Mouse (Mus musculus) spleen, adult 2 months (tissue): ENCODE results near the gene Slc27a5. TPM values are rescaled to one million over a fixed set of nuclear protein-coding genes. Genes with fewer than 3 reads are reported as not detected.

Experiments used
- DNase-seq, 2 experiments: peaks; one replicate each; pipeline versions ENCODE4 v3.0.0 to v3.0.0-alpha.2; 2012 to 2021; ENCODE audit warnings: low spot score in 2 of 2, low read depth in 1 of 2
- H3K27ac ChIP-seq: fragments of 200-500 bp; 2 replicates; pipeline ENCODE4 v1.5.1; 2012; ENCODE audit warnings: low read length, inconsistent platforms; ENCODE audit not compliant: insufficient read depth
- H3K27me3 ChIP-seq: fragments of 200-500 bp; 2 replicates; pipeline ENCODE4 v1.6.1; 2012; ENCODE audit warnings: mild to moderate bottlenecking, moderate library complexity, low read length, inconsistent platforms; ENCODE audit not compliant: control insufficient read depth, insufficient read depth
- H3K36me3 ChIP-seq: fragments of 200-500 bp; 2 replicates; pipeline ENCODE4 v1.6.1; 2012; ENCODE audit warnings: mild to moderate bottlenecking, low read length, inconsistent platforms; ENCODE audit not compliant: control insufficient read depth, insufficient read depth
- H3K4me1 ChIP-seq: fragments of 200-500 bp; 2 replicates; pipeline ENCODE4 v1.6.1; 2011; ENCODE audit warnings: inconsistent platforms; ENCODE audit not compliant: control insufficient read depth, insufficient read depth, insufficient read length
- H3K4me3 ChIP-seq: fragments of 200-500 bp; 2 replicates; pipeline ENCODE4 v1.5.1; 2011; ENCODE audit warnings: mild to moderate bottlenecking, inconsistent platforms; ENCODE audit not compliant: insufficient read depth, insufficient read length; ENCODE audit errors: extremely low read depth
- CTCF ChIP-seq: fragments of 200-500 bp; IDR thresholded peaks from 2 replicates; pipeline ENCODE4 v1.5.1; 2011; ENCODE audit warnings: mild to moderate bottlenecking, inconsistent platforms; ENCODE audit not compliant: insufficient read depth, insufficient read length, insufficient replicate concordance; ENCODE audit errors: extremely low read depth
- POLR2A ChIP-seq: fragments of 200-500 bp; IDR thresholded peaks from 2 replicates; pipeline ENCODE4 v1.6.1; 2011; ENCODE audit warnings: low read depth, low read length, inconsistent platforms
- whole genome bisulfite sequencing: fragments of 180-500 bp; shearing (Covaris S2); methylation state at CpG from one replicate; pipeline ENCODE4 v1.1.7; 2018; 5-methylcytosine and 5-hydroxymethylcytosine counted together
- polyA plus RNA-seq: library from polyadenylated mRNA; depleted of rRNA; stranded (reverse); fragments of >200 nt; gene quantifications from 2 replicates; pipeline ENCODE4 v1.2.3, GENCODE M21; 2012; rRNA removed

Gene Slc27a5
- polyA plus RNA-seq, 1 experiment = 0.21 TPM

DNA sequence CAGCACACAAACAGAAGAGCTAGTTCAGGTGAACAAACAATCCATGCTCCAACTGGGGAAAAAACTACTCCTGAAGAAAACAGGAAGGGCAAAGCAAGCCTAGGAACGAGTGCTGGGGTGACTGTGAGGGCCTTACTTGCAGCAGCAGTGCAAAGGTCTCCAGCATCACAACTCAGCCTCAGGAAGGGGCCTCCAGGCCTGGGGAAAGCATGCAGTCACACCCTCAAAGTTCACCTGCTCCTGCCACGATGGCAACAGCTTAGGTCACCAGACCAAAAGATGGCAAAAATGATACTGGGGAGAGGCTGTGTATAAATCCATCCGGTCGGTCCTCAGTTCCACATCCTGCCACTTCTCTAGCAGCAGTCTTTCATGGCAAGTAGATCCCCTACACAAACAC lies 39.0 kb downstream of the Slc27a5 start:
- no peak overlapping the region for H3K4me3 ChIP-seq
- H3K27me3 ChIP-seq = no peaks in the 10 kb centered on the region
- no peak overlapping the region for H3K27ac ChIP-seq
- H3K4me1 ChIP-seq = no peaks in the 10 kb centered on the region; the same call in 1 of the 2 replicates
- TF ChIP-seq CTCF (no peak), POLR2A (no peak)
- H3K36me3 ChIP-seq = no peaks in the 10 kb centered on the region
- no peak for DNase-seq
- 72% methylated on average over 4 of the region's 4 CpGs for WGBS

DNA sequence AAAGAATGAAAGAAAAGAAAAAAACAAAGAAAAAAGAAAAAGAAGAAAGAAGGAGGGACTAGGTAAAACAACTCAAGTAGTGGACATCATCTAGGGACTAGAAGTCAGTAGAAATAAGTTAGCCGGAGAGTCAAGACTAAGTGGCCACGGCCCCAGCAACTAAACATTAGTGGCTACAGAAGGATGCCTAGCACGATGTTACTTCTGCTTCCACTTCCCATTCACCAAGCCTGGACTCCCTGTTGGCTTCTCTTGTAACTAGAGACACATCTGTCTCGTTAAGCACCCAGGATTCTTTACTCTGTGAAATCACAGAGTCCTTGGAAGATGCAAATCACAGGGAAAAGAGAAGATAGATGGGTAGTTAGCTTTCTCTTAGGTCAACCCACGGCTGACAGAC lies 40.5 kb downstream of the Slc27a5 start:
- DNase-seq = no peak
- 67% methylated on average over 5 of the region's 5 CpGs for WGBS
- no peaks in the 10 kb centered on the region for H3K36me3 ChIP-seq
- TF ChIP-seq CTCF (no peak), POLR2A (no peak)
- H3K27ac ChIP-seq = no peak overlapping the region
- H3K4me1 ChIP-seq = no peaks in the 10 kb centered on the region; the same call in 1 of the 2 replicates
- no peak overlapping the region for H3K4me3 ChIP-seq
- no peaks in the 10 kb centered on the region for H3K27me3 ChIP-seq

DNA sequence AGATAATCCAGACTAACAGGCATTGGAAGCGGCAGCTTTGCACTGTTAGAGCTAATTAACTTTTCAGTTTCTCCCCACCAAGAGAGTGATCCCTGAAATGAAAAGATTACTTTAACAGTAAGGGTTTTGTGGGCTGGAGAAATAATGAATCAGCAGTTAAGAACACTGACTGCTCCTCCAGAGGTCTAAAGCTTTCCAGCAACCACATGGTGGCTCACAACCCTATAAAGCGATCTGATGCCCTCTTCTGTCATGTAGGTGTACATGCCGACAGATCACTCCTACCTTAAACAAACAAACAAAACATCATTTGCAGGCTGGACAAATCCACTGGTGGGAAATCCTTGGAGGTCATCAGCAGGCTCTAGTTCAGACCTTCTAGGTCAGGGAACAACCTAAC lies 43.1 kb downstream of the Slc27a5 start:
- Histone ChIP-seq H3K27ac (no peak overlapping the region), H3K4me1 (peaks cover 4% of the 10 kb centered on the region; the same call in 1 of the 2 replicates), H3K27me3 (no peaks in the 10 kb centered on the region), H3K36me3 (no peaks in the 10 kb centered on the region), H3K4me3 (no peak overlapping the region)
- no peak for TF ChIP-seq CTCF
- TF ChIP-seq POLR2A = no peak
- WGBS = 33% methylated on average over 3 of the region's 3 CpGs
- no peak for DNase-seq

DNA sequence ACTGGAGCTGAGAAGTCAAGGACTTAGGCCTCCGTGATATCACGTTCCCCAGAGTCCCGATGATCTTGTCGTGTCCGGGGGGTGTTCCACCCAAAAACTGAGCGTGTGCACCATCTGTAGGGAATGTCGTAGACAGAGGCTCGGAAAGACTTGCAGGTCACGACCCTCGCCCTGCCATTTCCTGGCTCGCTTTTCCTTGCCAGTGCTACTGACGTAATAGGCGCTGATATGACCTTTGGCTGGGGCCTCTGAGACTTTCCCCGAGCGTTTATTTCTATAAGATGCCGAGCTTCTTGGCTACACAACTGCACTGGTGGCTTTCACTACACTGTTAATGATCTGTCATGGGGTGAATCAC lies 48.1 kb downstream of the Slc27a5 start:
- H3K4me3 ChIP-seq = peak overlapping the region; percentile 75
- H3K36me3 ChIP-seq = no peaks in the 10 kb centered on the region
- 2% methylated on average over 16 of the region's 16 CpGs for WGBS
- DNase-seq = no peak
- no peaks in the 10 kb centered on the region for H3K27me3 ChIP-seq
- peaks cover 4% of the 10 kb centered on the region; the same call in 1 of the 2 replicates for H3K4me1 ChIP-seq
- no peak for TF ChIP-seq POLR2A
- H3K27ac ChIP-seq = peak overlapping the region; percentile 57

DNA sequence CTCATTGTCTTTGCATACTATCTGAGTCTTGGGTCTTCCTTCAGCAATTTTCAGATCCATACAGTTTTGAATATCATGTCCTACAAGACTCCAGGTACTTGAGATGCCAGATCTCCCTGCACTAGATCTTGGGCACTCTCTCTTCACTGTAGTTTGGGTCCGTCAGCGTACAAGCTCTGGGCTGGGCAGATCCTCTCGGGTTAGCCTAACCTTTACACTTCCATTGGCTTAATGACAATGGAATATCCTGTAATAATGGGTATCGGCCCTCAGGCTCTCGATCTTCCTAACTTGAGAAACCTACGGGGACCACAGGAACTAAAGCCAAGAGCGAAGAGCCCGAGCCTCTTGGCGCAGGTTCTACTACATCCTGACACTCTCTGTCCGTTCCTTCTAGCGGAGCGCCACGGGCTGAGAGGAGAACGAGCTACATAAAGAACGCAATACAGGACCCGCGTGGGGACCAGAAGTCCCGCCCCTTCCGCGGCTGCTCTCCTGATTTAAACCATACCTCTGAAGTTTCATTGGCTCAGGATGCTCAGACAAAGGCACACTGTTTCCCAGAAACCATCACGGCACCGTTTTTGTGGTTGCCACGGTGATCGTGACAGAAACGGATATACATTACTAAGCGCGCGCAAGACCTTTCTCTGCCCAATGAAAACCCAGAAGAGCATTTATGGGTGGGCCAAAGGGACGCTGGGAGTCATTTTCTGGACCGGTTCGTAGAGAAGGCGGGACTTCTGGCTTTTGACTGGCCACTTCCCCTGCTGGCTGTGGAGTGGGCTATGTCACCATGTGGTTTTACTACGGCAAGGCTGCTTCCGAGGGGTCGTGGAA lies 48.7 kb downstream of the Slc27a5 start:
- WGBS = 7% methylated on average over 35 of the region's 35 CpGs

DNA sequence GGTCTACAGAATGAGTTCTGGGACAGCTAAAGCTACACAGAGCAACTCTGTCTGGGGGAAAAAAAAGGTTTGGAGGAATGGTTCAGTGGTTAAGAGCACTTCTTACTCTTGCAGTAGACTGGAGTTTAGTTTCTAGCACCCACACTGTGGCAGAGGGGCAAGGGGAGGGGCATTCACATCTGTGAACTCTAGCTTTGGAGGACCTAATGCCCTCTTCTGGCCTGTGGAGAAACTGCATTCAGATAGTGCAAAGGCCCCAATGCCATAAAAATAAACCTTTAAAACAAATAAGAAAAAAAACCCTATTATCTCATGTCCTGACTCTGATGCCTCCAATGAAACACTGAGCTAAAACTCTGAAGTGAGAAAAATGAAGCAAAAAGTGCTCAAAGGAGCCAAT lies 54.5 kb downstream of the Slc27a5 start:
- peak in 1 of 2 experiments; percentile 21 for DNase-seq
- TF ChIP-seq POLR2A (no peak), CTCF (no peak)
- H3K36me3 ChIP-seq = no peaks in the 10 kb centered on the region

More for the DNA sequence above, 48.7 kb downstream of the Slc27a5 start:
- H3K4me3 ChIP-seq = peak overlapping the region; percentile 75
- peaks cover 4% of the 10 kb centered on the region; the same call in 1 of the 2 replicates for H3K4me1 ChIP-seq
- DNase-seq = peak; percentile 93 to 98
- H3K27ac ChIP-seq = peak overlapping the region; percentile 57
- no peaks in the 10 kb centered on the region for H3K36me3 ChIP-seq
- no peaks in the 10 kb centered on the region for H3K27me3 ChIP-seq
- TF ChIP-seq POLR2A (peak; percentile 34; the same call in 1 of the 2 replicates), CTCF (no peak)

DNA sequence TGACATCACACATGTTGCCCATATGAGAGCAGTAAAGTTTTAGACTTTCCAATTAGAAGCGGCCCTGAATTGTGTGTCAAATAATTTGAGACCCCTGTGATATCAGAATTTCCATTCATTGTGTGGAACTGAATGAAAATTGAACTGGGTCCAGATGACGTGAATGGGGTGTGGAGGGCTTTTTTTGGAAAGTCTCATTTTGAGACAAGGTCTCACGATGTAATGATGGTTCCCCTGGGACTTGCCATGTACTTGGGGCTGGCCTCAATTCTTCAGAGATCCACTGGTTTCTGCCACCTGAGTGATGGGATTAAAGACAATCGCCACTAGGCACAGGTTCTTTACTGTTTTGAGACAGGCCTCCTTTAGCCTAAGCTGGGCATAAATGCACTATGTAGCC lies 57.4 kb downstream of the Slc27a5 start:
- no peaks in the 10 kb centered on the region for H3K4me1 ChIP-seq
- H3K4me3 ChIP-seq = no peak overlapping the region
- no peak overlapping the region for H3K27ac ChIP-seq
- no peak for DNase-seq
- H3K36me3 ChIP-seq = no peaks in the 10 kb centered on the region
- 79% methylated on average over 4 of the region's 4 CpGs for WGBS
- H3K27me3 ChIP-seq = no peaks in the 10 kb centered on the region
- TF ChIP-seq POLR2A = no peak
- TF ChIP-seq CTCF = no peak

More for the DNA sequence above, 54.5 kb downstream of the Slc27a5 start:
- no peaks in the 10 kb centered on the region for H3K4me1 ChIP-seq
- H3K27me3 ChIP-seq = no peaks in the 10 kb centered on the region
- H3K27ac ChIP-seq = no peak overlapping the region
- no peak overlapping the region for H3K4me3 ChIP-seq

Other genes starting within 250 kb of the Slc27a5 start
- 0.76 and 1.4 TPM in 2 replicates for gene Zscan18, start 194.6 kb downstream of the Slc27a5 start, polyA plus RNA-seq
- 0.81 and 0.92 TPM in 2 replicates for gene Zfp329, start 179.3 kb downstream of the Slc27a5 start, polyA plus RNA-seq
- gene Zfp110, start 163.4 kb downstream of the Slc27a5 start, polyA plus RNA-seq = 9.5 and 12.4 TPM in 2 replicates
- 0.65 and 0.85 TPM in 2 replicates for gene Zfp128, start 117.0 kb downstream of the Slc27a5 start, polyA plus RNA-seq
- gene Zscan22, start 100.4 kb downstream of the Slc27a5 start, polyA plus RNA-seq = 6.8 and 7.1 TPM in 2 replicates
- 2,106 and 2,648 TPM in 2 replicates for gene Rps5, start 75.9 kb downstream of the Slc27a5 start, polyA plus RNA-seq
- gene Rnf225, start 70.8 kb downstream of the Slc27a5 start, polyA plus RNA-seq = 0.21 and 0.31 TPM in 2 replicates
- 3.7 and 4.7 TPM in 2 replicates for gene Zfp324, start 32.4 kb downstream of the Slc27a5 start, polyA plus RNA-seq
- gene Zfp446, start 20.3 kb downstream of the Slc27a5 start, polyA plus RNA-seq = 4.1 and 5.1 TPM in 2 replicates
- 272 TPM in 2 replicates for gene Trim28, start 922 bp upstream of the Slc27a5 start, polyA plus RNA-seq
- 24.5 and 34.5 TPM in 2 replicates for gene Zbtb45, start 11.8 kb upstream of the Slc27a5 start, polyA plus RNA-seq
- 40.2 and 41.1 TPM in 2 replicates for gene Chmp2a, start 36.6 kb upstream of the Slc27a5 start, polyA plus RNA-seq
- gene Ube2m, start 40.1 kb upstream of the Slc27a5 start, polyA plus RNA-seq = 62.7 and 90.8 TPM in 2 replicates
- gene Mzf1, start 56.6 kb upstream of the Slc27a5 start, polyA plus RNA-seq = 0.76 and 1.1 TPM in 2 replicates
- gene Vmn1r85, start 97.0 kb upstream of the Slc27a5 start, polyA plus RNA-seq = not detected in 2 replicates
- not detected in 2 replicates for gene Vmn1r86, start 121.7 kb upstream of the Slc27a5 start, polyA plus RNA-seq
- not detected in 2 replicates for gene Vmn1r87, start 142.0 kb upstream of the Slc27a5 start, polyA plus RNA-seq
- not detected in 2 replicates for gene Vmn1r88, start 161.4 kb upstream of the Slc27a5 start, polyA plus RNA-seq
- gene Vmn1r89, start 214.8 kb upstream of the Slc27a5 start, polyA plus RNA-seq = not detected in 2 replicates